Mouse (Mus musculus) cerebellum, adult (tissue): ENCODE results near the gene a.
"Not testable (repeated sequence)": the region's sequence is repeated elsewhere in the genome, so short reads cannot be mapped to it uniquely, and the experiment has no call there.

Source experiments
- ATAC-seq: cut with Nextera tagmentation; 2 replicates; pipeline ENCODE4 v1.9.2; 2017; ENCODE audit warnings: mild to moderate bottlenecking, moderate library complexity, mixed read lengths; ENCODE audit not compliant: insufficient number of reproducible peaks, low FRiP score, low TSS enrichment

Gene a

DNA sequence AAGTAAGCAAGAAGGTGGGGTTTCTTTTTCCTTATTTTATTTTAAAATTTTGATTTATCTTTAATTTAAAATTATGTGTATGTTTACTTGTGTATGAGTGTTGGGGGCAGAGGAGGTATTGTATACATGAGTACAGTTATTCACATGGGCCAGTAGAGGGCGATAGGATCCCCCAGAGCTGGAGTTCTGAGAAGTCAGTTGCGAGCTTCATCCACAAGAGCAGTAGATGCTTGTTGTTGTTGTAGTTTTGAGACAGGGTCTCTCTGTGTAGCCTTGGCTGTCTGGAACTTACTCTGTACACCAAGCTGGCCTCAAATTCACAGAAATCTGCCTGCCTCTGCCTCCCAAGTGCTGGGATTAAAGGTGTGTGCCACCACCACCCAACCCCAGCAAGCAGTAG is 125.3 kb downstream of the a start:
- no peak for ATAC-seq

DNA sequence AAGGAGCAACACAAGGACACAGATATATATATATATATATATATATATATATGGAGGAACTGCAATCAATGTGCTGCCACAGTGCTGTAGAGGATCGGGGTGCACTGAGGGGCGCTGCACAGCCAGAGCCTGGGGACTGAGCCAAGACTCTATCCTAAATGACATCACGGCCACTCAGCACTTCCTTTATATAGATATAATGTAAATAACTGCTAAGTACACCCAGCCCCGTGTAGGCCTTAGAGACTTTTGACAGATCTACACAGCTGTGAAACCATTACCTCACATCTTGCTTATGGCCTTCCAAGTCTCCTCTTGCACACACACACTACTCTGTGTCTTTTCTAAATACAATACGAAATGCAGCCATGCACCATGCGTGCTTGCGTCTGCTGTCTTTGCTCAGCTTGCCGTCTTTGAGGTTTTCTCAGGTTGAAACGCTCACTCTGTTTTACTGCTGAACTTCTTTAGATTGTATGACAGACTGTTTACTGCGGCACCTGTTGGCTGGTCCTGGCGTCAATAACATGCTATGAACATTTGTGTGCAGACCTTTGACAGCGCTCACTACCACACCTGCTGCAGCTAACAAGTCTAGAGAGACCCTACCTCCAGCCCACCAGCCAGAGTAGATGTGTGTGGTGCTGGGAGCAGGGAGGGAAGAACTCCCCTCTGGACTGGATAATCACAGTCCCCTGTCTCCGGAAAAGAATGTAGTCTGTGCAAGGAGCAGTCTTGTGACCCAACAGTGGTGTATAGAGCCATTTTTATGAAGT is 126.9 kb downstream of the a start:
- ATAC-seq = no peak

DNA sequence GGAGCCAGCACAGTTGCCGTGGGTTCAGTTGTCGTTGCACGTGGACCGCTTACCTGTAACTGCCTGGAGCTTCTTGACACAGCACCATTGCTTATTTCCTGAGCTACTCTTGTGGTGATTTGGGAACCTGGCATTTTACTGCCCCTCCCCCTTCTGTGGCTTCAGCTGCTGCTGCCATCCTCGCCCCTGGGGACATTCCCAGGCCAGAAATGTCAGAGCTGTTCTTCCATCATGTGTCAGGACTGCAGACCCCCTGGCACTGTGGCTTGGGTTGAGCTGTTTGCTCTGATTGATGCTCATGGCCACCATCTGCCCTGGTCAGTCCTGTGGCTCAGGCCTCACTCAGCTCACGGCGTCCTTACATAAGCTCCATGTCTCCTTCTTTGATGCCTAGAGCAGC is 129.7 kb downstream of the a start:
- no peak for ATAC-seq

DNA sequence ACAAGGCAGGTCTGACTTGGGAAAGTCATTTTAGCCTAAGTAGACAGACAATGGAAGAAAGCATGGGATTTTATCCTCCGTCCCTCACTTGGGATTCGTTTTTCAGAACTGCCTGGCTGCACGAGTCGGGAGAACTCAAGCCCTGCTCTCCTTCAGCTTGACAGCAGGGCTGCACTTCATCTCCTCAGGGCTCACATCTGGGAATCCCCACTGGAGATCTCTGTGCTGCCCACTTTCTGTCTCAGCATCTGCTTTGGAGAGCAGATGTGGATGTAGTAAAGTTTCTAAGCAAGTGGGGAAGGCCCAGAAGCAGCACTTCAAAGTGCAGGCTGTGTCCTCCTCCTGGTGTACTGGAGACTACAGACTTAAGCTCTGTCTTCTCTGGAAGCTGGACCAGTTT is 130.9 kb downstream of the a start:
- not testable (repeated sequence) for ATAC-seq

DNA sequence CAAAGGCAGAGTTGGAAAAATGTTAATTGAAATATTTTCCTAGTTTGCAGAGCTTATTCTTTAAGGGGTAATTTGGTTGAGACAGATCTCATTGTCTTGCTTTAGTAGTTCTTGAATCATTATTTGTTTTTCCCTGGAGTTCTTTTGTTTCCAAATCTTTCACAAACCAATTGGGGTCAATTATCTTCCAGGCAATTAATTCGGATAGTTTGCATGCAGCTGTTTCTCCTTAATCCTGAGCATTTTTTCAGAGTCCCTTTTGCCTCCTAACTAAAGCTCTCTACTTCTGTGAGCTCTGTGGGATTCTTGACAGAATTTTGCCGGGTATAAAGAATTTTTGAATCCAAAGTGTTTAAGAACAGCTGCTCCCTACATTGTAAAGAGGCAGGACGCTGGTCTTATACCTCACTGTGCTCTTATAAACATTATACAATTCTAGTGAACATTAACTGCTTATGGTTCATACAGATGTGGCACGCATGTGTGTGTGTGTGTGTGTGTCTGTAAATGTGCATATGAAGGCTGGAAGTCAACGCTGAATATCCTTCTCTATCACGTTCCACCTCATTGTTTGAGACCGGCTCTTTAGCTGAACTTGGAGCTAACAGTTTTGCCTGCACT is 134.3 kb downstream of the a start:
- ATAC-seq = no peak

DNA sequence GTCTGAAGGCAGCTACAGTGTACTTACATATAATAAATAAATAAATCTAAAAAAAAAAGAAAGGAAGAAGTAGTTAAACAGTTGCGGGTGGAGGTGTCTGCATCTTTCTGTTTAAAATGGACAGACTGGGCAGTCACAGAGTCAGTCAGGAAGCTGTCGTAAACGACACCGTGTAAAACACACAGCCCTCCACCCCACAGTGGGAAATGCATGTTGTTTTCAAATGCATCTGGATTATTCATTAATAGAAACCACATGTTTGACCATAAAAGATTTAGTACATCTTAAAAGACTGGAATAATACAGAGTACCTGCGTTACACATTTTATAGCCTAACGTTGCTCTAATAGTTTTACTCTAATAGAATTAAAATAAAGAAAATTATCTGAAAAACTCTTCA is 135.6 kb downstream of the a start:
- ATAC-seq = no peak

DNA sequence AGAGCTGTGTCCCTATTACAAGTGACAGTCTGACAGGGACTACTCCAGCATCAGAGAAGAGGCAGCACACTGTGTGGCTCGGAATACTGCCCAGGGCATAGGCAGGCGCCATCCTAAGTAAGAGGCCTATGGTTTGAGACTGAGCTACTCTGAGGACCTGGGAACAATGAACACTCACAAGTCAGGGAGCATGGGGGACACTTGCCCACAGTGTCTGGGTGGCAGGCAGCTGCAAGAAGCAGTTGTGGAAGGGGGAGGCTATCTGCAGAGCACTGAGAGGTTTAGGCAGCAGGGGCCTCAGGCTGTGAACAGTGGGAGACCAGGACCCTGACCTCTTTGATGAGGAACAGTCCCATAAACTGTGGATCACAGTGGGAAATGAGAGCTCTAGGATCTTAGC is 137.1 kb downstream of the a start:
- no peak for ATAC-seq

DNA sequence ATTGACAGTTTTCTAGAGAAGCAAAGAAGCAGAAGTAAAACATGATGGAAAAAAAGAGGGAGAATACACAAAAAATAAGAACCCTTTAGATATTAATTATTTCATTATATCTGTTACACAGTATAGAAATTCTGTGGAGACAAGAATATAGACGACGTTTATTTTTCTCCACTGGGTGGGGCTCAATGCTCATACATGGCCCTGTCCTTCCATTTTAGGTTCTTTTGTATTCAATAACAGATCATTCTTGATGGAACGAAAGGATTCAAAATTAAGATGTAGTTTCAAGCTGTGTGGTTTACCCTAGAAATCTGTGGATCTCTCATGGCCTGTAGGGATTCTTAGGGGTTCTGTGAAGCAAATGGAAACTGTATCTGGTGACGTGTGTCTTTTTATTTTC is 142.7 kb downstream of the a start:
- no peak for ATAC-seq

DNA sequence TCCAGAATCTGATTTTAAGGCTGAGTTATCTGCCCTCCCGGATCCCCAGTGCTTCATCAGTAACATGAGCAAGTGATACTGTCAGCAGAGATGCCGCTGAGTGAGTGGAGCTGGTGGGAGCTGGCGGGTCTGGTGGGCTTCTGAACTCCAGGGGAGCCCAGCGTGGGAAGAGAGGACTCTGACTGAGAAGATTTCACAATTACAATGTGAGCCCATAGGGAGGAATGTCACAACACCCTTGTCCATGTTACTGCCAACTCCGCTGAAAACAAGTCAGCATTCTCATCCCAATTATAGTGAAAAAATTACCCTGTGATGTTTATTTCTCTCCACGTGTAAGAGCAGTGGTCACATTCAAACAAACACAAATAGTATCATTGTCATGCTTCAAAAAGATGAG is 144.9 kb downstream of the a start:
- no peak for ATAC-seq

DNA sequence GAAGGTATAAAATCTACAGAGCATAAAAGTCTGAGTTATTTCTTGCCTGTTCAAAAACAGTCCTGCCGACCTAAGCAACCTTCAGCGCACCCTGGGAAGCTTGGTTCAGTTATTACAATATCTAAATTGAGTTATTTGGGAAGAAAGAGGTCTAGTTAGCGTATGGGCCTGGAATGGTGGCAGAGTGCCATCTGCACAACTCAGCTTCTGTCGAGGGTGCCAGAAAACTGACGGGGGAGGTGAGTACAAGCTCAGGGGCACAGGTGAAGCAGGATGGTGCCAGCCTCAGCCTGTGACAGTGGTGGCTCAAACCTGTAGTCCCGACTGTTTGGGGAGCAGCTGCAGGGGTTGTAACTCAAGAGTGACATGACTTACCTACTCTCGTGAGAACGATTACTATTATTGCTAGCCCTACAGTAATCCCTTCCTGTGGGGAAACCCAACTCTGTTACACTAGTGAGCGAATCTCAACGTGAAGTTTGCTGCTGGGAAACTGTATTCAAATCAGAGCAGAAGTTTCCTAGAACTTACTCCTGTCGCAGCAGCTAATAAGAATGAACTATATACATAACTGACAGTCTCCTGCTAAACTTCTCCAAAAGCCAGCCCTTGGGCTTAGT is 145.4 kb downstream of the a start:
- no peak for ATAC-seq

DNA sequence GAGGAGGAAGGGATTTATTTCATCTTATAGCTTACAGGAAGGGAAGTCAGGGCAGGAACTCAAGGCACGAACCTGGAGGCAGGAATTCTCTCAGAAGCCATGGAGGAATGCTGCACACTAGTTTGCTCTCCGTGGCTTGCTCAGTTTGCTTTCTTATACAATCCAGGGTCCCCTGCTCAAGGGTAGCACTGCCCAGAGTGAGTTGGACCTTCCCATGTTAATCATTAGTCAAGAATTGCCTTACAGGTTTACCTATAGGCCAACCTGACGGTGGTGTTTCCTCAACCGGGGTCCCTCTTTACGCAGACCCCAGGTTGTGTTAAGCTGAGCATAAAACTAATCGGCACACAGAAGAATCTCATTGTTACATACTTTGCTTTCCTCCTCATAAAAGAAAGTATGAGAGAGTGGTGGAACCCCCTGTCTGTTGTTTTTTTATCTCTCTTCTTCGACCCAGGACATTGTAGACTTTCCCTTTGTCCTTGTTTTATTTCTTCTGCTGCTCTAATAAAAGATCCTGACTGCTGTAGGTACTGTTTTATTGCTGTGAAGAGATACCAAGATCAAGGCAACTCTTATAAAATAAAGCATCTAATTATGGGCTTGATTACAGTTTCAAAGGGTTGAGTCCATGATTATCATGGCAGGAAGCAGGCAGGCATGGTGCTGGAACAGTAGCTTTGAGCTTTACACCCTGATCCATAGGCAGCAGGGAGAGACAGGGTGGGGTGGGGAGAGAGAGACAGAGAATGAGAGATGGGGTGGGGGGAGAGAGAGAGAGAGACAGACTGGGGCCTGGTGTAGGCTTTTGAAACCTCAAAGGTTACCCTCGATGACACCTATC is 146.6 kb downstream of the a start:
- ATAC-seq = no peak

DNA sequence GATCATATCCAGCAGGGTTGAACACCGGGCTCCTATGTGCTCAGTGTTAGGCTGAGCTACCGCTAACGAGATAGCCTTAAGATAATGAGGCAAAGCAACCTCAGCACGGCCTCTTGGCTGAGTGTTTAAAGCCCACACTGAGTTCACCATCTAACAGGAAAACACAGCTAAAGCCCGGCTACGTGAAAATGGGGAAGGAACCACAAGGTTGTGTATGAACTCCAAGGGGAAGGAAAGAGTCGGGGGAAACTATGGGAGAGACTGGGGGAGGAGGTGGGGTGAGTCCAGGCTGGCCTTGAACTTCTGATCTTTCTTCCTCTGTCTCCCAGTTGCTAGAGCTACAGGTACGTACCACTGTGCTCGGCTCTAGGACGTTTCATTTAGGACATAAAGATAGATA is 150.8 kb downstream of the a start:
- ATAC-seq = no peak

DNA sequence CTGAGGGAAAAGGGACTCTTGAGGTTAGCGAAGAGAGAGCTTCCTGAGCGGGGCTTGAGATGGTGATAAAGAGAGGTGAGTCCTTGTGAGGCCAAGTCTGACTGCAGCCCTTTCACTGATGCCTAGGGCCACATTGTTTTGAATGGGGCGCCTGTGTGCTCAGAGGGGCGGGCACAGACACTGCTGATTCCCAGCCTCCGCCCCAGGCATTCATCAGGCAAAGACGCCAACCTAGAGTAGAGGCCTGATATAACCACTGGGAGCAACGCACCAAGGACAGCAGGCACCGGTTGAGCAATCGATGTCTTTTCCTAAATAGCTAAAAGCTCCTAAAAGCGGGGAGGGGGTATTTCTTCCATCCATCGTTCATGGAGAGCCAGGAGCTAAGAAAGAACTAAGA is 151.3 kb downstream of the a start:
- no peak for ATAC-seq

DNA sequence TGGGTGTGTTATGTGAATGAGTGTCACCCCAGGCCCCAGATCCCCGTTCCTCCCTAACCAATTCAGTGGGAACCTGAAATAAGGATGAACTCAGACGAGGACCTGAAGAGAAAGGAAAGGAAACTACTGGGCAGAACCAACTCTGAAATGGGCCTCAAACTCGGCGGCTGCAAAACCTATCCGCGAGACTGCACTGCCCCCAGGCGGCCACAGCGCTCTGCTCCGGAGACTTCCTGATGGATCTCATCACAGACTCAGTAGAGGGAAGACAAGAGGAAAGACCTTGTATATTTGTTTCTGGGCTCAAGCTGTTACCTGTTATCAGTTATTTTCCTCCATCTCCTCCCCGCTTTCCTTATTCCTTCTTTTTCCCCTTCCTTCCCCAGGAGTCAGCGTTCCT is 151.9 kb downstream of the a start:
- peak; percentile 45; the same call in 1 of the 2 replicates for ATAC-seq

DNA sequence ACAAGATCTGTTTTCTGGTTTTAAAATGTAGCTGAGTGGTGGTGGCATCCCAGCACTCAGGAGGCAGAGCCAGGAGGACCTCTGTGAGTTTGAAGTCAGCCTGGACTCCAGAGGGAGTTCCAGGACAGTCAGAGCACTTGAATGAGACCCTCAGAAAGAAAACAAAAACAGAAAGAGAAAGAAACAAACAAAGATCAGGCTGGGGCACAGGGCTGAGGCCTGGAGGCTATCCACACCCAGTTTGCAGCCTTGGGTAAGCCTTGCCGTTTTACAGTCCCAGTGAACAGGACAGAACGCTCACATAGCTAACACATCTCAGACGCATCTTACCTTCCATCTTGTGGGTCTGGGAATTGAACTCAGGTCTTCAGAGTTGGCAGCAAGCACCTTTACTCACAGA is 155.7 kb downstream of the a start:
- no peak for ATAC-seq

DNA sequence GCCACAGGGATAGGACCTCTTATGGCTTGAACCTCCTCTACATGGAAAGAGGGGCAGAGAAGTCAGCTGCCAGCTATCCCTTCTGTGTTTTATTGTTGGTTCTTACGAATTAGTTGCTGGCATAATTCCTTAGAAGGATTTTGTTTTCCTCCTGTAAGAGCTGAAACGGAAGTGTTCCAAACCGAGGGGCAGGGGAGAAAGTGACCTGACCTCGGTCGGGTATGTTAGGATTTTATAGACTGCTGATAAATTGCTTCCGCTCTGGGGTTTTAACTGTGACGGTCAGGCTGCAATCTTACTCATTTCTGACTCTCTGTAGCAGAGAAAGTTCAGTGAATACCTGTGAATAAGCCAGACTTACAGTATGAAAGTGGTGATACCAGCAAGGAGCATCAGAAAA is 158.2 kb downstream of the a start:
- ATAC-seq = no peak

DNA sequence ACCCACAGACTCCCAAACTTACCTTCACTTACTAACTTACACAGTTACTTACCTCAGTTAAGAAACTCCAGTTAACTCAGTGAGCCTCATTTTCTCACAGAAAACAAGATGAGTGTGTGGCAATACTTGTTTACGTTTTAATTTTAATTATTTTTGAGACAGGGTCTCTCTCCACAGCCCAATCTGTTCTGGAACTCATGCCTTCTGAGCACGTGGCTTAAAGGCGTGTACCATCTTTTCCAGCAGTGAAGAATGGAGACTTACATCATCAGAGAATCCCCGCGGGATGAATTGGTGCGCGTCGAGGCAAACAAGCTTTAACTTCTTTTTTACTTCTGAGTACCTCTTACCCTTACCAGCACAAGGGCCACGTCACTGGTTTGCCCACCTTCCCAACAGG is 158.7 kb downstream of the a start:
- no peak for ATAC-seq

DNA sequence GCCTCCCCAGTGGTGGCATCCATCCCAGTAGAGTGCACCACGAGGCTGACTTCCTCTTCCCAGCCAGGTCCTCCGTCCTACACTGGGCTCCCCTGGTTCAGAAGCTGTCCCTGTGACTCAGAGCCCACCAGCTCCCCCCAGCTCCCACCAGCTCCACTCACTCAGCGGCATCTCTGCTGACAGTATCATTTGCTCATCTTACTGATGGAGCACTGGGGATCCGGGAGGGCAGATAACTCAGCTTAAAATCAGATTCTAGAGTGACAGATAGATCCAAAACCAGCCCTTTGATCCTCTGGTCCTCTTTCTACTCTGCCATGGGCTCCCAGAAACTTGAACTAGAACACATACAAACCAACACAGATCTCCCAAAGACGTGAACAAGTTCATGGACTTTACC is 159.4 kb downstream of the a start:
- ATAC-seq = no peak

DNA sequence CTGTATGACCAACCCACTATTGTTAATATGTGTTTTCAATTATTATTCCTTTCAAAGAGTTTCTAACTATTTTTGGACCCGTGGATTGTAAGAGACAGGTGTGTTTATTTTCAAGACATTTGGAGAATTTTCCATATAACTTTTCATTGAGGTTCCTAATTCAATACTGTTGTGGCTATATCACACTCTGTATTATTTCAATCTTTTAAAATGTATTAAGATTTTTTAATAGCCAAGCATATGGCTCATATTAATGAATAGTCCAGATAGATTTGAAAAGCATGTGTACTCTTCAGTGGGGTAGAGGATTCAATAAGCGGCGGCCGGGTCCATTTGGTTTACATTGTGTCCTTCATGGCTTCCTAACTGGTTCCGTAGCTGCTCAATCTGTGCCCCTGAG is 168.3 kb downstream of the a start:
- ATAC-seq = no peak

DNA sequence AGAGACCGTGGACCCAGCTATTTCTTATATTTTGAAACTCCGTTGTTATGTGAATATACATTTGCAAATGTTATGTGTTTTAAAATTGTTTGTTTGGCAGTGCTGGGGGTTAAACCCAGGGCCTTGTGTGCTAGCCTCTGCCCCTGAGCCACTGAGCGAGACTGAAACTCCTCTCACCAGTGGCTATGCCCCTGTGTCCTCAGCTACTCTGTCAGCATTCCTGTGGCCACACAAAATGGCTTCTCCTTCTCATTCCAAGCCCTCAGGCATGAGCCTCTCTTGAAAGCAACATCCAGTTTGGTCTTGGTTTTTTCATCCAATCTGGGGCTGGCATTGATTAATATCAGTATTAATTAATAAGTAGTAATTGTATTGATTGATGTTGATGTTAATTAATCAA is 168.7 kb downstream of the a start:
- ATAC-seq = no peak

DNA sequence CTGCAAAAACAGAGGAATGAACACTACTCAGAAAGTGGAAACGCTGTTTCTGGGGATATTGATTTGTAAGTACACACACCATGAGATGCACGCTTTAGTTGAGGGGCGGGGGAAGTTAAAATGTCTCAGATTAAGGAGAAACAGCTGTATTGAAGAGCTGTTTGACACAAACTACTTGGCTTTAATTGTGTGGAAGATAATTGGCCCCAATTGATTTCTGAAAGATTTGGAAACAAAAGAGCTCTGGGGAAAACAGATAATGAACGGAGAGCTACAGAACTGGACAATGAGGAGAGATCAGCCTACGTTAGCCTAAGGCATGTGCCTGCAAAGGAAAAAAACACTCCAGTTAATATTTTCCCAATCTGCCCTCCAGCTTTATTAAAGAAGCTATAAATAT is 172.0 kb downstream of the a start:
- ATAC-seq = no peak
